Mouse (Mus musculus) ES-E14 (cell line): ENCODE data around the gene Rpl23.

ENCODE experiments used
- CHD2 ChIP-seq: IDR thresholded peaks from 2 replicates; pipeline ENCODE4 v1.6.1; 2014; ENCODE audit warnings: mild to moderate bottlenecking, low read depth, low read length, inconsistent platforms
- HCFC1 ChIP-seq: IDR thresholded peaks from 2 replicates; pipeline ENCODE4 v1.6.1; 2012; ENCODE audit warnings: low read length, inconsistent platforms, borderline replicate concordance; ENCODE audit not compliant: insufficient read depth
- MAFK ChIP-seq: IDR thresholded peaks from 2 replicates; pipeline ENCODE4 v1.6.1; 2014; ENCODE audit warnings: mild to moderate bottlenecking, low read depth, low read length, inconsistent platforms; ENCODE audit not compliant: insufficient read depth
- ZC3H11A ChIP-seq: IDR thresholded peaks from 2 replicates; pipeline ENCODE4 v1.6.1; 2012; ENCODE audit warnings: low read depth, mild to moderate bottlenecking, inconsistent platforms, low read length, borderline replicate concordance
- ZNF384 ChIP-seq: IDR thresholded peaks from 2 replicates; pipeline ENCODE4 v1.6.1; 2012; ENCODE audit warnings: low read depth, low read length, inconsistent platforms

- TF ChIP-seq HCFC1 (no peak), CHD2 (no peak), ZC3H11A (no peak), MAFK (no peak), ZNF384 (no peak)
Observed at GRCm38 (mm10) chr11:97820840-97821239, 38.6 kb upstream of the Rpl23 start.
